Mouse (Mus musculus) heart, embryonic 11.5 days (tissue): ENCODE measurements at regions not wholly inside any gene's neighbourhood (a gene's known extent, or its start where the extent isn't known, plus 50 kb on each side); places are given as distances from the start of the nearest gene placed in this dataset.
A peak's percentile ranks its signal among the peaks of the same experiment; 100 is the strongest.

ENCODE experiments used
- ATAC-seq: fragments of 200-750 bp; cut with Nextera tagmentation; replicated peaks from 2 replicates; pipeline ENCODE4 v1.8.0; 2017; ENCODE audit warnings: moderate library complexity; ENCODE audit not compliant: insufficient number of reproducible peaks, low FRiP score, low TSS enrichment
- H3K27ac ChIP-seq: fragments of 300-500 bp; sonication (generic); 2 replicates; pipeline ENCODE4 v1.5.1; 2014; ENCODE audit warnings: mild to moderate bottlenecking, low read depth, low read length
- H3K27me3 ChIP-seq: fragments of 300-500 bp; sonication (generic); 2 replicates; pipeline ENCODE4 v1.6.1; 2014; ENCODE audit warnings: mild to moderate bottlenecking, low read length, mixed read lengths; ENCODE audit not compliant: control insufficient read depth, insufficient read depth
- H3K36me3 ChIP-seq: fragments of 300-500 bp; sonication (generic); 2 replicates; pipeline ENCODE4 v1.6.1; 2014; ENCODE audit warnings: mild to moderate bottlenecking, low read length, moderate library complexity, mixed read lengths; ENCODE audit not compliant: control insufficient read depth, insufficient read depth
- H3K4me1 ChIP-seq: fragments of 300-500 bp; sonication (generic); 2 replicates; pipeline ENCODE4 v1.6.1; 2014; ENCODE audit warnings: low read length; ENCODE audit not compliant: control insufficient read depth, insufficient read depth
- H3K4me2 ChIP-seq: fragments of 300-500 bp; sonication (generic); 2 replicates; pipeline ENCODE4 v1.6.1; 2014; ENCODE audit warnings: mild to moderate bottlenecking, moderate library complexity
- H3K4me3 ChIP-seq: fragments of 300-500 bp; sonication (generic); 2 replicates; pipeline ENCODE4 v1.5.1; 2014; ENCODE audit warnings: low read depth, low read length
- H3K9ac ChIP-seq: fragments of 300-500 bp; sonication (generic); 2 replicates; pipeline ENCODE4 v1.6.1; 2014; ENCODE audit warnings: mild to moderate bottlenecking, low read depth, low read length, moderate library complexity
- H3K9me3 ChIP-seq: fragments of 300-500 bp; sonication (generic); replicated peaks from 2 replicates; pipeline ENCODE4 v1.6.1; 2016; ENCODE audit warnings: low read length; ENCODE audit not compliant: control insufficient read depth
- WGBS: fragments of 180-500 bp; shearing (Covaris S2); extraction: QIAGEN DNeasy Blood & Tissue Kit; methylation state at CpG from one replicate; pipeline ENCODE4 v1.1.7; 2014; ENCODE audit not compliant: insufficient replicate concordance; 5-methylcytosine and 5-hydroxymethylcytosine counted together

DNA sequence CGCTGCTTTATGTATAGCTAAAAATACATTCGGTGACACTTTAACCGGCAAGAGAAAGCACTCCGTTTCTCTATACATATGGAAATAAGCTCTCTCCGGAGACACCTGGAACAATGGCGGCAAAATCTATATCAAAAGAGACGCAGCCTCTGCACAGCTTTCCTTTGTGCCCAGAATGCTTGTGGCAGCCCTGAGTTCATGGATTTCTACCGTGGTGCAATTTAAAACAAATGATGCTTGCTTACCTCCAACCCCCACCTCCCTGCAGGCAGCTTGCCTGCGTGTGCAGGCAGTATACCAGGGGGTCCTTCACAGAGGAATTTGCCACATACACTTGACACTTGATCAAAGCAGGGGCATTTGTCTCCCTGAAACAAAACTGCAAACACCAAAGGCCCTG lies 171.3 kb downstream of the Efnb2 start:
- Histone ChIP-seq H3K4me2 (peak overlapping the region; percentile 63; the same call in 1 of the 2 replicates), H3K4me1 (peaks cover 24% of the 10 kb centered on the region), H3K9me3 (no peaks in the 10 kb centered on the region), H3K36me3 (no peaks in the 10 kb centered on the region), H3K9ac (no peak overlapping the region), H3K4me3 (no peak overlapping the region), H3K27me3 (no peaks in the 10 kb centered on the region), H3K27ac (no peak overlapping the region)
- ATAC-seq: no peak
- 7% methylated on average over 9 of the region's 9 CpGs for WGBS

- Histone ChIP-seq H3K4me2 (peak overlapping the region; percentile 63), H3K4me1 (peaks cover 24% of the 10 kb centered on the region), H3K27ac (peak overlapping the region; percentile 24), H3K9me3 (no peaks in the 10 kb centered on the region), H3K27me3 (no peaks in the 10 kb centered on the region), H3K4me3 (0 out of 2 replicates have a peak overlapping the region, but pooled peaks have one; percentile 14), H3K9ac (peak overlapping the region; percentile 48; the same call in 1 of the 2 replicates), H3K36me3 (no peaks in the 10 kb centered on the region)
- 6% methylated on average over 26 of the region's 26 CpGs for WGBS
- ATAC-seq: peak; percentile 72
Measured at GRCm38 (mm10) chr8:8488695-8489571, 172.1 kb downstream of the Efnb2 start.

- Histone ChIP-seq H3K9ac (peak overlapping the region; percentile 48; the same call in 1 of the 2 replicates), H3K36me3 (no peaks in the 10 kb centered on the region), H3K4me3 (no peak overlapping the region), H3K4me1 (peaks cover 24% of the 10 kb centered on the region), H3K4me2 (peak overlapping the region; percentile 63), H3K27ac (peak overlapping the region; percentile 24; the same call in 1 of the 2 replicates), H3K27me3 (no peaks in the 10 kb centered on the region), H3K9me3 (no peaks in the 10 kb centered on the region)
- ATAC-seq: peak; percentile 16; the same call in 1 of the 2 replicates
- 41% methylated on average over 9 of the region's 9 CpGs for WGBS
Measured at GRCm38 (mm10) chr8:8488191-8488694, 172.8 kb downstream of the Efnb2 start.

GRCm38 (mm10) chr8:8487706-8488105 lies 173.3 kb downstream of the Efnb2 start:
- no peak for ATAC-seq
- no peaks in the 10 kb centered on the region for H3K27me3 ChIP-seq
- H3K9me3 ChIP-seq: no peaks in the 10 kb centered on the region
- H3K4me1 ChIP-seq: peaks cover 24% of the 10 kb centered on the region
- peak overlapping the region; percentile 22 for H3K4me2 ChIP-seq
- no peak overlapping the region for H3K4me3 ChIP-seq
- H3K9ac ChIP-seq: no peak overlapping the region
- no peak overlapping the region for H3K27ac ChIP-seq
- H3K36me3 ChIP-seq: no peaks in the 10 kb centered on the region
- WGBS: 18% methylated on average over 5 of the region's 5 CpGs

GRCm38 (mm10) chr8:8486866-8487265 lies 174.2 kb downstream of the Efnb2 start:
- H3K9ac ChIP-seq: no peak overlapping the region
- no peak overlapping the region for H3K4me3 ChIP-seq
- no peaks in the 10 kb centered on the region for H3K36me3 ChIP-seq
- H3K9me3 ChIP-seq: no peaks in the 10 kb centered on the region
- no peaks in the 10 kb centered on the region for H3K27me3 ChIP-seq
- no peak for ATAC-seq
- H3K4me2 ChIP-seq: no peak overlapping the region
- WGBS: 87% methylated on average over 3 of the region's 3 CpGs
- no peak overlapping the region for H3K27ac ChIP-seq
- H3K4me1 ChIP-seq: peaks cover 28% of the 10 kb centered on the region

DNA sequence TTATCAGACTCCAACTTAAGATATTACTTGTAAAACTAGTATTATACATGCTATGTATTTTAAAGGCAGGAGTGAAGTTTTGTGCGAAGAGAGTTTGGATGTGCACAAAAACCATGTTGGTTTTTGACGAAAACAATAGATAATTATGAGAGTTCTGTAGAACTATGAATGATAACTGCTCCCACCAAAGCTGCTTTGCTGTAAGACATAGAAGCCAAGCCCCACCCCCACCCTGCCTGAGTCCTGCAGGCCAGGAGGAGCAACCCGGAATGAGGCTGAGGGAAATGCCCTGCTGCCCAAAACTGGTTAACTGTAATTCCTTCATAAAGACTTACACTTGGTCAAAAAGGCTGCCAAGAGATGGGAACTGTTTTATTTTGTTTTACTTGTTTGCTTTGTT lies 175.8 kb downstream of the Efnb2 start:
- H3K36me3 ChIP-seq: no peaks in the 10 kb centered on the region
- no peak overlapping the region for H3K27ac ChIP-seq
- H3K4me3 ChIP-seq: no peak overlapping the region
- no peak for ATAC-seq
- H3K27me3 ChIP-seq: no peaks in the 10 kb centered on the region
- H3K9me3 ChIP-seq: no peaks in the 10 kb centered on the region
- no peak overlapping the region for H3K4me2 ChIP-seq
- H3K4me1 ChIP-seq: peaks cover 23% of the 10 kb centered on the region
- no peak overlapping the region for H3K9ac ChIP-seq
- 53% methylated on average over 3 of the region's 3 CpGs for WGBS

GRCm38 (mm10) chr8:8484546-8484945 lies 176.5 kb downstream of the Efnb2 start:
- H3K27me3 ChIP-seq: no peaks in the 10 kb centered on the region
- WGBS: 38% methylated on average over 8 of the region's 8 CpGs
- H3K27ac ChIP-seq: no peak overlapping the region
- H3K36me3 ChIP-seq: no peaks in the 10 kb centered on the region
- peaks cover 18% of the 10 kb centered on the region for H3K4me1 ChIP-seq
- no peak overlapping the region for H3K4me3 ChIP-seq
- no peaks in the 10 kb centered on the region for H3K9me3 ChIP-seq
- no peak overlapping the region for H3K4me2 ChIP-seq
- no peak for ATAC-seq
- no peak overlapping the region for H3K9ac ChIP-seq

GRCm38 (mm10) chr8:8482707-8483480 lies 178.1 kb downstream of the Efnb2 start:
- WGBS: 59% methylated on average over 10 of the region's 10 CpGs
- H3K9ac ChIP-seq: no peak overlapping the region

More at GRCm38 (mm10) chr8:8482707-8483480, 178.1 kb downstream of the Efnb2 start:
- Histone ChIP-seq H3K36me3 (no peaks in the 10 kb centered on the region), H3K4me3 (no peak overlapping the region), H3K4me1 (peaks cover 4% of the 10 kb centered on the region; the same call in 1 of the 2 replicates), H3K27ac (no peak overlapping the region), H3K4me2 (no peak overlapping the region), H3K9me3 (no peaks in the 10 kb centered on the region), H3K27me3 (no peaks in the 10 kb centered on the region)
- no peak for ATAC-seq
